Mouse (Mus musculus) G1E (cell line): Measurements from ENCODE around the gene Spint2. TPM values are rescaled to one million over a fixed set of nuclear protein-coding genes. Genes with fewer than 3 reads are reported as not detected.
A peak's percentile ranks its signal among the peaks of the same experiment; 100 is the strongest.

Experiments used
- ATAC-seq: 2 replicates; pipeline ENCODE4 v1.8.0; 2016; ENCODE audit warnings: mild to moderate bottlenecking; ENCODE audit not compliant: insufficient number of reproducible peaks, poor library complexity, low FRiP score, severe bottlenecking; ENCODE audit errors: extremely low read depth
- DNase-seq: peaks from one replicate; pipeline ENCODE4 v3.0.0; 2012; ENCODE audit warnings: low spot score
- H3K27me3 ChIP-seq: 2 replicates; pipeline ENCODE4 v1.6.1; 2012; ENCODE audit warnings: mild to moderate bottlenecking, low read length, inconsistent platforms; ENCODE audit not compliant: insufficient read depth
- H3K36me3 ChIP-seq: replicated peaks from 2 replicates; pipeline ENCODE3; 2012; ENCODE audit warnings: mild to moderate bottlenecking, inconsistent platforms
- H3K4me1 ChIP-seq: 2 replicates; pipeline ENCODE4 v1.6.1; 2012; ENCODE audit warnings: low read depth, low read length, inconsistent platforms, mixed read lengths; ENCODE audit not compliant: insufficient read depth
- H3K4me3 ChIP-seq: 2 replicates; pipeline ENCODE4 v1.5.1; 2012; ENCODE audit warnings: low read depth, mild to moderate bottlenecking, inconsistent platforms, low read length, moderate library complexity, mixed read lengths
- H3K9me3 ChIP-seq: replicated peaks from 2 replicates; pipeline ENCODE4 v1.6.1; 2012; ENCODE audit warnings: inconsistent platforms
- CTCF ChIP-seq: IDR thresholded peaks from 2 replicates; pipeline ENCODE4 v1.5.1; 2012; ENCODE audit warnings: low read depth, low read length, inconsistent platforms, mixed read lengths
- GATA1 ChIP-seq: IDR thresholded peaks from 2 replicates; pipeline ENCODE4 v1.6.1; 2012; ENCODE audit warnings: borderline replicate concordance, low read length, inconsistent platforms, mixed read lengths
- GATA2 ChIP-seq: IDR thresholded peaks from 2 replicates; pipeline ENCODE4 v1.6.1; 2012; ENCODE audit warnings: low read depth, low read length, inconsistent platforms, borderline replicate concordance
- POLR2AphosphoS5 ChIP-seq: IDR thresholded peaks from 2 replicates; pipeline ENCODE4 v1.6.1; 2012; ENCODE audit warnings: low read depth, low read length, inconsistent platforms; ENCODE audit not compliant: insufficient replicate concordance
- TAL1 ChIP-seq: conservative IDR thresholded peaks from 2 replicates; pipeline ENCODE4 v1.6.1; 2012; ENCODE audit warnings: low read depth, low read length, inconsistent platforms, mixed read lengths
- polyA plus RNA-seq: library from polyadenylated mRNA; stranded (reverse); fragments of >175 nt; gene quantifications from 2 replicates; pipeline ENCODE4 v1.2.3, GENCODE M21; 2012
- total RNA-seq, 2 experiments: library from RNA; stranded (forward) in 1 of 2; stranded (reverse) in 1 of 2; fragments of 200-1000 nt in 1 of 2; fragments of >200 nt in 1 of 2; fragmentation: Nextera tagmentation in 1 of 2; gene quantifications; 2 replicates each; pipeline ENCODE4 v1.2.3; 2014 to 2017

Gene Spint2
- total and polyA plus RNA-seq, 3 experiments, result 21.4 to 102 (median 24.4) TPM

GRCm38 (mm10) chr7:29289856-29290255 is 8.1 kb upstream of the Spint2 start:
- H3K36me3 ChIP-seq, result no peaks in the 10 kb centered on the region
- H3K4me3 ChIP-seq, result no peak overlapping the region
- no peak for DNase-seq
- TF ChIP-seq CTCF (no peak), TAL1 (no peak), GATA1 (no peak), POLR2AphosphoS5 (no peak), GATA2 (no peak)
- peaks cover 42% of the 10 kb centered on the region for H3K27me3 ChIP-seq
- no peaks in the 10 kb centered on the region for H3K9me3 ChIP-seq
- H3K4me1 ChIP-seq, result peaks cover 41% of the 10 kb centered on the region
- no peak for ATAC-seq

DNA sequence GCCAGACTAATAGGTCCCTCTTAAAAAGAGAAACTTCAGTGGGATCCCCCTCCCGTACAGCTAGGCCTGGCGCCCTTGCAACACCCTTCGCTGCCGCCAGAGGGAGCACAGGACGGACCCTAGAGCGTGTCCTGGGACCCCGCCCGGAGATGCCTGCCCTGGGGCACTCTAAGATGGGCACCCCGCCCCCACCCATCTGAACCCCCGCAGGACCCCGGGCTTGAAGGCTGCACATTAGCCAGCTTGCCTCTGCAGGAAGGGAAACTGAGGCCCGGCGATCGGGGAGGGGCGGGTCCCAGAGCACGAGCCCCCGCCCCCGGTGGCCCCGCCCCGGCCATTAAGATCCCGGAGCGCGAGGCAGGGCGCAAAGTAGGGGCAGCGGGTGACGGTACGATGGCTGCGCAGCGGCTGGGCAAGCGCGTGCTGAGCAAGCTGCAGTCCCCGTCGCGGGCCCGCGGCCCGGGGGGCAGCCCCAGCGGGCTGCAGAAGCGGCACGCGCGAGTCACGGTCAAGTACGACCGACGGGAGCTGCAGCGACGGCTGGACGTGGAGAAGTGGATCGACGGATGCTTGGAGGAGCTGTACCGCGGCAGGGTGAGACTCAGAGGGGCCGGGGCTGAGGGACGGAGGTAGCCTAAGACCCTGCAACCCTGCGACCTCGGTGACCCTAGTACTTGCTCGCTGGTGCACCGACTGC is 7.4 kb upstream of the Spint2 start, which contains the start of gene Ppp1r14a:
Ppp1r14a (plus strand) TSS at position 367 of the 697 bp plus-strand sequence.
- no peak for TF ChIP-seq TAL1
- TF ChIP-seq GATA2, result no peak
- peak; percentile 86 for TF ChIP-seq CTCF
- no peak for TF ChIP-seq GATA1
- Histone ChIP-seq H3K27me3 (peaks cover 39% of the 10 kb centered on the region), H3K4me3 (peak within 1 kb of the TSS; percentile 67; the same call in 1 of the 2 replicates), H3K4me1 (peaks cover 38% of the 10 kb centered on the region), H3K36me3 (no peaks in the 10 kb centered on the region), H3K9me3 (no peaks in the 10 kb centered on the region)
- DNase-seq, result no peak
- ATAC-seq, result no peak

- peaks cover 31% of the 10 kb centered on the region for H3K4me1 ChIP-seq
Observed at GRCm38 (mm10) chr7:29288079-29288478, 6.4 kb upstream of the Spint2 start.

GRCm38 (mm10) chr7:29287481-29287880 is 5.8 kb upstream of the Spint2 start:
- Histone ChIP-seq H3K36me3 (no peaks in the 10 kb centered on the region), H3K4me1 (peaks cover 25% of the 10 kb centered on the region), H3K4me3 (no peak overlapping the region), H3K9me3 (no peaks in the 10 kb centered on the region), H3K27me3 (peaks cover 28% of the 10 kb centered on the region)
- ATAC-seq, result no peak
- no peak for DNase-seq
- no peak for TF ChIP-seq GATA1
- TF ChIP-seq TAL1, result no peak
- no peak for TF ChIP-seq CTCF
- TF ChIP-seq GATA2, result no peak
- TF ChIP-seq POLR2AphosphoS5, result no peak

More at GRCm38 (mm10) chr7:29288079-29288478, 6.4 kb upstream of the Spint2 start:
- no peaks in the 10 kb centered on the region for H3K9me3 ChIP-seq
- no peak overlapping the region for H3K4me3 ChIP-seq
- TF ChIP-seq POLR2AphosphoS5 (no peak), GATA2 (no peak), CTCF (no peak), TAL1 (no peak), GATA1 (no peak)
- ATAC-seq, result no peak
- DNase-seq, result no peak
- peaks cover 30% of the 10 kb centered on the region for H3K27me3 ChIP-seq
- no peaks in the 10 kb centered on the region for H3K36me3 ChIP-seq

GRCm38 (mm10) chr7:29284523-29284922 is 2.8 kb upstream of the Spint2 start:
- Histone ChIP-seq H3K4me1 (peaks cover 44% of the 10 kb centered on the region), H3K36me3 (peaks cover 5% of the 10 kb centered on the region), H3K4me3 (no peak overlapping the region), H3K27me3 (peaks cover 21% of the 10 kb centered on the region), H3K9me3 (no peaks in the 10 kb centered on the region)
- DNase-seq (no peak), ATAC-seq (no peak)
- no peak for TF ChIP-seq GATA1
- no peak for TF ChIP-seq TAL1
- TF ChIP-seq GATA2, result no peak
- TF ChIP-seq CTCF, result no peak
- TF ChIP-seq POLR2AphosphoS5, result no peak

GRCm38 (mm10) chr7:29283876-29284275 is 2.2 kb upstream of the Spint2 start:
- DNase-seq (no peak), ATAC-seq (no peak)
- Histone ChIP-seq H3K36me3 (peaks cover 11% of the 10 kb centered on the region), H3K4me1 (peaks cover 40% of the 10 kb centered on the region), H3K4me3 (no peak overlapping the region), H3K9me3 (no peaks in the 10 kb centered on the region), H3K27me3 (peaks cover 21% of the 10 kb centered on the region)
- TF ChIP-seq POLR2AphosphoS5 (no peak), GATA2 (no peak), GATA1 (no peak), TAL1 (no peak), CTCF (no peak)
